Mouse (Mus musculus) heart, adult 2 months (tissue): ENCODE measurements around the gene Gm15155. TPM values are rescaled to one million over a fixed set of nuclear protein-coding genes. Genes with fewer than 3 reads are reported as not detected.
"Not testable (repeated sequence)": the region's sequence is repeated elsewhere in the genome, so short reads cannot be mapped to it uniquely, and the experiment has no call there.

ENCODE experiments used
- DNase-seq, 2 experiments: peaks; one replicate each; pipeline ENCODE4 v3.0.0; 2021
- H3K27ac ChIP-seq: fragments of 200-600 bp; 2 replicates; pipeline ENCODE4 v1.8.1; 2022
- H3K27me3 ChIP-seq: fragments of 200-500 bp; 2 replicates; pipeline ENCODE4 v1.6.1; 2012; ENCODE audit warnings: mild to moderate bottlenecking, low read length, inconsistent platforms, mixed read lengths; ENCODE audit not compliant: control insufficient read depth, insufficient read depth
- H3K36me3 ChIP-seq: fragments of 200-500 bp; 2 replicates; pipeline ENCODE4 v1.6.1; 2012; ENCODE audit warnings: low read length, inconsistent platforms; ENCODE audit not compliant: control insufficient read depth, insufficient read depth
- H3K4me1 ChIP-seq: fragments of 200-500 bp; 2 replicates; pipeline ENCODE4 v1.6.1; 2011; ENCODE audit warnings: low read length; ENCODE audit not compliant: control insufficient read depth, insufficient read depth
- H3K4me3 ChIP-seq: fragments of 200-600 bp; 2 replicates; pipeline ENCODE4 v1.8.1; 2022
- H3K79me2 ChIP-seq: fragments of 200-500 bp; replicated peaks from 2 replicates; pipeline ENCODE4 v1.6.1; 2012; ENCODE audit warnings: mild to moderate bottlenecking, inconsistent platforms, low read length, moderate library complexity, mixed read lengths; ENCODE audit not compliant: control insufficient read depth, insufficient read depth
- H3K9ac ChIP-seq: fragments of 200-500 bp; 2 replicates; pipeline ENCODE4 v1.6.1; 2012; ENCODE audit warnings: low read depth, mild to moderate bottlenecking, control low read depth, inconsistent platforms, low read length, mixed read lengths
- CTCF ChIP-seq: fragments of 200-600 bp; IDR thresholded peaks from 2 replicates; pipeline ENCODE4 v1.8.1; 2022; ENCODE audit warnings: antibody characterized with exemption, mild to moderate bottlenecking, moderate library complexity
- EP300 ChIP-seq: fragments of 200-500 bp; IDR thresholded peaks from 2 replicates; pipeline ENCODE4 v1.6.1; 2011; ENCODE audit warnings: low read depth, low read length, control low read depth; ENCODE audit not compliant: insufficient read depth
- POLR2A ChIP-seq: fragments of 200-500 bp; IDR thresholded peaks from 2 replicates; pipeline ENCODE4 v1.6.1; 2011; ENCODE audit warnings: mild to moderate bottlenecking, low read depth, low read length, control low read depth; ENCODE audit not compliant: insufficient read depth
- intact Hi-C: fragments of 180-260 bp; cut with DNase I; formaldehyde crosslinking; loops from one replicate; pipeline ENCODE4 v1.15.1; 2025
- polyA plus RNA-seq: library from polyadenylated mRNA; depleted of rRNA; stranded (reverse); fragments of >200 nt; gene quantifications from 2 replicates; pipeline ENCODE4 v1.2.3, GENCODE M21; 2012; rRNA removed
- total RNA-seq, 2 experiments: library from RNA; stranded (reverse); gene quantifications; 2 replicates each; pipeline ENCODE4 v1.2.3; 2021

Gm15155 gene
- total and polyA plus RNA-seq, 3 experiments, result not detected

GRCm38 (mm10) chrX:156171587-156171986 is 547.0 kb downstream of the Gm15155 start:
- no peak for DNase-seq
- intact Hi-C loops, result no loop called here
- H3K79me2 ChIP-seq, result no peaks in the 10 kb centered on the region
- H3K27ac ChIP-seq, result no peak overlapping the region
- H3K27me3 ChIP-seq, result no peaks in the 10 kb centered on the region
- H3K4me3 ChIP-seq, result no peak overlapping the region
- H3K4me1 ChIP-seq, result no peaks in the 10 kb centered on the region
- TF ChIP-seq POLR2A (no peak), CTCF (no peak), EP300 (no peak)
- no peak overlapping the region for H3K9ac ChIP-seq
- H3K36me3 ChIP-seq, result no peaks in the 10 kb centered on the region

- DNase-seq, H3K4me3 ChIP-seq: not testable (repeated sequence)
These were observed 679.3 kb downstream of the Gm15155 start for GRCm38 (mm10) chrX:156303806-156304205.

More at GRCm38 (mm10) chrX:156303806-156304205, 679.3 kb downstream of the Gm15155 start:
- H3K4me1 ChIP-seq, H3K79me2 ChIP-seq, H3K27me3 ChIP-seq, H3K27ac ChIP-seq, H3K9ac ChIP-seq, intact Hi-C loops, H3K36me3 ChIP-seq: not testable (repeated sequence)

Other genes with a start within 250 kb of the Gm15155 start
- under 1 TPM in 1 of 2 experiments, not detected in 1; 0.26 TPM for gene Ptchd1, start 927 bp upstream of the Gm15155 start, total RNA-seq
- 0.04 and 0.23 TPM in 2 replicates for gene Ptchd1, start 927 bp upstream of the Gm15155 start, polyA plus RNA-seq